Mouse (Mus musculus) heart, adult 2 months (tissue): ENCODE data around the gene Ogdh.

Source experiments
- CTCF ChIP-seq: fragments of 200-600 bp; IDR thresholded peaks from 2 replicates; pipeline ENCODE4 v1.8.1; 2022; ENCODE audit warnings: antibody characterized with exemption, mild to moderate bottlenecking, moderate library complexity
- EP300 ChIP-seq: fragments of 200-500 bp; IDR thresholded peaks from 2 replicates; pipeline ENCODE4 v1.6.1; 2011; ENCODE audit warnings: low read depth, low read length, control low read depth; ENCODE audit not compliant: insufficient read depth
- POLR2A ChIP-seq: fragments of 200-500 bp; IDR thresholded peaks from 2 replicates; pipeline ENCODE4 v1.6.1; 2011; ENCODE audit warnings: mild to moderate bottlenecking, low read depth, low read length, control low read depth; ENCODE audit not compliant: insufficient read depth

- TF ChIP-seq CTCF: no peak
- TF ChIP-seq POLR2A: no peak
- TF ChIP-seq EP300: no peak
Observed at GRCm38 (mm10) chr11:6395565-6395964, 104.1 kb downstream of the Ogdh start.
